Mouse (Mus musculus) A20 (cell line): Measurements from ENCODE around the gene Pax8.

Source experiments
- DNase-seq: peaks from one replicate; pipeline ENCODE4 v3.0.0-alpha.2; 2011; ENCODE audit warnings: low read depth, low spot score

Pax8 gene

GRCm38 (mm10) chr2:24460808-24461127 lies 14.6 kb downstream of the Pax8 start:
- peak; percentile 26 for DNase-seq

GRCm38 (mm10) chr2:24460112-24460807 lies 15.1 kb downstream of the Pax8 start:
- no peak for DNase-seq

GRCm38 (mm10) chr2:24456841-24457240 lies 18.6 kb downstream of the Pax8 start:
- no peak for DNase-seq

GRCm38 (mm10) chr2:24455057-24455855 lies 20.1 kb downstream of the Pax8 start:
- no peak for DNase-seq

GRCm38 (mm10) chr2:24454429-24455011 lies 20.9 kb downstream of the Pax8 start:
- DNase-seq: no peak

- DNase-seq: no peak
Measured at GRCm38 (mm10) chr2:24453206-24453605, 22.2 kb downstream of the Pax8 start.

- no peak for DNase-seq
Measured at GRCm38 (mm10) chr2:24449111-24449510, 26.3 kb downstream of the Pax8 start.

GRCm38 (mm10) chr2:24443256-24443790 lies 32.1 kb downstream of the Pax8 start:
- DNase-seq: no peak

- no peak for DNase-seq
Measured at GRCm38 (mm10) chr2:24442303-24442925, 33.0 kb downstream of the Pax8 start.

GRCm38 (mm10) chr2:24441899-24442298 lies 33.5 kb downstream of the Pax8 start:
- DNase-seq: no peak

GRCm38 (mm10) chr2:24440056-24440455 lies 35.3 kb downstream of the Pax8 start:
- no peak for DNase-seq

GRCm38 (mm10) chr2:24435699-24436098 lies 39.7 kb downstream of the Pax8 start:
- no peak for DNase-seq

- DNase-seq: no peak
Measured at GRCm38 (mm10) chr2:24434670-24435069, 40.7 kb downstream of the Pax8 start.

- DNase-seq: no peak
Measured at GRCm38 (mm10) chr2:24429806-24430205, 45.6 kb downstream of the Pax8 start.

GRCm38 (mm10) chr2:24427866-24428675 lies 47.3 kb downstream of the Pax8 start:
- DNase-seq: no peak

- DNase-seq: no peak
Measured at GRCm38 (mm10) chr2:24425630-24426029, 49.8 kb downstream of the Pax8 start.

- DNase-seq: no peak
Measured at GRCm38 (mm10) chr2:24422815-24423214, 52.6 kb downstream of the Pax8 start.

GRCm38 (mm10) chr2:24421211-24421863 lies 54.1 kb downstream of the Pax8 start:
- DNase-seq: no peak

- DNase-seq: no peak
Measured at GRCm38 (mm10) chr2:24417564-24417963, 57.8 kb downstream of the Pax8 start.

- DNase-seq: no peak
Measured at GRCm38 (mm10) chr2:24417106-24417505, 58.3 kb downstream of the Pax8 start.

GRCm38 (mm10) chr2:24416668-24417067 lies 58.7 kb downstream of the Pax8 start:
- DNase-seq: no peak
